Mouse (Mus musculus): Measurements from ENCODE around the gene Cdk1. TPM values are rescaled to one million over a fixed set of nuclear protein-coding genes. Genes with fewer than 3 reads are reported as not detected.
A peak's percentile ranks its signal among the peaks of the same experiment; 100 is the strongest.

The Cdk1 gene
- 222 and 223 TPM in 2 replicates for polyA plus RNA-seq (2016; fragmentation: Nextera tagmentation; extraction: Ambion mirVana)

- peak within 1 kb of the TSS; percentile 93 for H3K4me2 ChIP-seq (replicated peaks)
- under 1% methylated on average over 51 of the region's 51 CpGs for WGBS
- peak; percentile 98 for ATAC-seq (ENCODE audit: low FRiP score, low read depth)
- H3K9me3 ChIP-seq: no peaks in the 10 kb centered on the region
- H3K9ac ChIP-seq: peak within 1 kb of the TSS; percentile 72
- H3K36me3 ChIP-seq: peaks cover 18% of the 10 kb centered on the region
- peak within 1 kb of the TSS; percentile 74 for H3K4me3 ChIP-seq
- H3K4me1 ChIP-seq: peaks cover 27% of the 10 kb centered on the region
- H3K27ac ChIP-seq: no peak within 1 kb of the TSS
- no peaks in the 10 kb centered on the region for H3K27me3 ChIP-seq (replicated peaks)
Observed at GRCm38 (mm10) chr10:69352212-69353085, at the start of gene Cdk1. Gene Cdk1, minus strand, starts transcription at chr10:69352938.

GRCm38 (mm10) chr10:69399814-69400385 lies 47.2 kb upstream of the Cdk1 start:
- no peak for ATAC-seq (ENCODE audit: low FRiP score, low read depth)
- H3K9me3 ChIP-seq: no peaks in the 10 kb centered on the region
- H3K4me1 ChIP-seq: peaks cover 20% of the 10 kb centered on the region
- peaks cover 52% of the 10 kb centered on the region for H3K27me3 ChIP-seq (replicated peaks)
- H3K27ac ChIP-seq: no peak overlapping the region
- peak overlapping the region; percentile 100 for H3K4me2 ChIP-seq (replicated peaks)
- no peak overlapping the region for H3K9ac ChIP-seq
- H3K4me3 ChIP-seq: peak overlapping the region; percentile 56
- WGBS: 3% methylated on average over 17 of the region's 17 CpGs
- no peaks in the 10 kb centered on the region for H3K36me3 ChIP-seq

GRCm38 (mm10) chr10:69398763-69399590 lies 46.2 kb upstream of the Cdk1 start, which contains the start of gene Ank3:
Gene Ank3, plus strand, starts transcription at chr10:69398773.
- Histone ChIP-seq H3K4me2 (replicated peaks) (peak within 1 kb of the TSS; percentile 100), H3K27ac (no peak within 1 kb of the TSS), H3K36me3 (no peaks in the 10 kb centered on the region), H3K9ac (peak within 1 kb of the TSS; percentile 52), H3K27me3 (replicated peaks) (peaks cover 52% of the 10 kb centered on the region), H3K9me3 (no peaks in the 10 kb centered on the region), H3K4me1 (peaks cover 20% of the 10 kb centered on the region), H3K4me3 (peak within 1 kb of the TSS; percentile 56)
- WGBS: under 1% methylated on average over 64 of the region's 77 CpGs
- ATAC-seq (ENCODE audit: low FRiP score, low read depth): peak; percentile 61

- H3K27me3 ChIP-seq (replicated peaks): peaks cover 52% of the 10 kb centered on the region
Observed at GRCm38 (mm10) chr10:69398197-69398762, 45.5 kb upstream of the Cdk1 start.

GRCm38 (mm10) chr10:69389511-69389910 lies 36.8 kb upstream of the Cdk1 start:
- no peak for ATAC-seq (ENCODE audit: low FRiP score, low read depth)
- H3K4me3 ChIP-seq: no peak overlapping the region
- H3K27me3 ChIP-seq (replicated peaks): no peaks in the 10 kb centered on the region
- no peak overlapping the region for H3K4me2 ChIP-seq (replicated peaks)
- no peaks in the 10 kb centered on the region for H3K9me3 ChIP-seq
- no peak overlapping the region for H3K27ac ChIP-seq
- 88% methylated on average over 4 of the region's 4 CpGs for WGBS
- no peaks in the 10 kb centered on the region for H3K4me1 ChIP-seq
- no peaks in the 10 kb centered on the region for H3K36me3 ChIP-seq
- no peak overlapping the region for H3K9ac ChIP-seq

More at GRCm38 (mm10) chr10:69398197-69398762, 45.5 kb upstream of the Cdk1 start:
- peak overlapping the region; percentile 52 for H3K9ac ChIP-seq
- peaks cover 20% of the 10 kb centered on the region for H3K4me1 ChIP-seq
- H3K4me3 ChIP-seq: peak overlapping the region; percentile 56
- ATAC-seq (ENCODE audit: low FRiP score, low read depth): peak; percentile 24; the same call in 1 of the 2 replicates
- H3K36me3 ChIP-seq: no peaks in the 10 kb centered on the region
- no peak overlapping the region for H3K27ac ChIP-seq
- H3K9me3 ChIP-seq: no peaks in the 10 kb centered on the region
- H3K4me2 ChIP-seq (replicated peaks): peak overlapping the region; percentile 100
- WGBS: under 1% methylated on average over 26 of the region's 26 CpGs

GRCm38 (mm10) chr10:69386767-69387166 lies 34.0 kb upstream of the Cdk1 start:
- Histone ChIP-seq H3K36me3 (no peaks in the 10 kb centered on the region), H3K27ac (no peak overlapping the region), H3K9me3 (no peaks in the 10 kb centered on the region), H3K4me1 (no peaks in the 10 kb centered on the region), H3K4me3 (no peak overlapping the region), H3K9ac (no peak overlapping the region), H3K4me2 (replicated peaks) (no peak overlapping the region), H3K27me3 (replicated peaks) (no peaks in the 10 kb centered on the region)
- WGBS: 83% methylated on average over 8 of the region's 8 CpGs
- no peak for ATAC-seq (ENCODE audit: low FRiP score, low read depth)

- Histone ChIP-seq H3K4me3 (no peak overlapping the region), H3K36me3 (no peaks in the 10 kb centered on the region), H3K27ac (no peak overlapping the region), H3K9ac (no peak overlapping the region), H3K4me2 (replicated peaks) (no peak overlapping the region), H3K4me1 (no peaks in the 10 kb centered on the region), H3K9me3 (no peaks in the 10 kb centered on the region), H3K27me3 (replicated peaks) (no peaks in the 10 kb centered on the region)
- no peak for ATAC-seq (ENCODE audit: low FRiP score, low read depth)
- 93% methylated on average over 8 of the region's 8 CpGs for WGBS
Observed at GRCm38 (mm10) chr10:69385136-69385535, 32.4 kb upstream of the Cdk1 start.

GRCm38 (mm10) chr10:69384640-69385039 lies 31.9 kb upstream of the Cdk1 start:
- WGBS: 82% methylated on average over 11 of the region's 11 CpGs

GRCm38 (mm10) chr10:69383186-69383585 lies 30.4 kb upstream of the Cdk1 start:
- ATAC-seq (ENCODE audit: low FRiP score, low read depth): no peak
- Histone ChIP-seq H3K4me1 (no peaks in the 10 kb centered on the region), H3K27ac (no peak overlapping the region), H3K36me3 (no peaks in the 10 kb centered on the region), H3K4me3 (no peak overlapping the region), H3K4me2 (replicated peaks) (no peak overlapping the region), H3K9me3 (no peaks in the 10 kb centered on the region), H3K9ac (no peak overlapping the region), H3K27me3 (replicated peaks) (no peaks in the 10 kb centered on the region)
- 81% methylated on average over 1 of the region's 1 CpGs for WGBS

More at GRCm38 (mm10) chr10:69384640-69385039, 31.9 kb upstream of the Cdk1 start:
- no peaks in the 10 kb centered on the region for H3K9me3 ChIP-seq
- H3K36me3 ChIP-seq: no peaks in the 10 kb centered on the region
- no peak overlapping the region for H3K4me3 ChIP-seq
- H3K9ac ChIP-seq: no peak overlapping the region
- H3K4me2 ChIP-seq (replicated peaks): no peak overlapping the region
- no peak for ATAC-seq (ENCODE audit: low FRiP score, low read depth)
- H3K4me1 ChIP-seq: no peaks in the 10 kb centered on the region
- H3K27me3 ChIP-seq (replicated peaks): no peaks in the 10 kb centered on the region
- no peak overlapping the region for H3K27ac ChIP-seq

- no peaks in the 10 kb centered on the region for H3K36me3 ChIP-seq
- 0 out of 2 replicates have a peak, but pooled peaks cover 3% of the 10 kb centered on the region for H3K9me3 ChIP-seq
- ATAC-seq (ENCODE audit: low FRiP score, low read depth): no peak
- no peak overlapping the region for H3K4me3 ChIP-seq
- H3K27ac ChIP-seq: no peak overlapping the region
- no peak overlapping the region for H3K9ac ChIP-seq
- WGBS: 55% methylated on average over 7 of the region's 7 CpGs
- H3K4me2 ChIP-seq (replicated peaks): no peak overlapping the region
- no peaks in the 10 kb centered on the region for H3K27me3 ChIP-seq (replicated peaks)
- no peaks in the 10 kb centered on the region for H3K4me1 ChIP-seq
Observed at GRCm38 (mm10) chr10:69375154-69375553, 22.4 kb upstream of the Cdk1 start.

- Histone ChIP-seq H3K9me3 (0 out of 2 replicates have a peak, but pooled peaks cover 3% of the 10 kb centered on the region), H3K4me2 (replicated peaks) (no peak overlapping the region), H3K4me3 (no peak overlapping the region), H3K27me3 (replicated peaks) (no peaks in the 10 kb centered on the region), H3K27ac (no peak overlapping the region), H3K36me3 (no peaks in the 10 kb centered on the region), H3K9ac (no peak overlapping the region), H3K4me1 (no peaks in the 10 kb centered on the region)
- ATAC-seq (ENCODE audit: low FRiP score, low read depth): no peak
- 56% methylated on average over 10 of the region's 10 CpGs for WGBS
Observed at GRCm38 (mm10) chr10:69373796-69374550, 21.2 kb upstream of the Cdk1 start.
